Mouse (Mus musculus) bone marrow macrophage, adult 2 months (primary cell): ENCODE data around the gene 5530401A14Rik.

Source experiments
- CTCF ChIP-seq: IDR thresholded peaks from 2 replicates; pipeline ENCODE4 v1.5.1; 2012; ENCODE audit warnings: low read depth, mild to moderate bottlenecking, low read length, moderate library complexity
- POLR2A ChIP-seq: IDR thresholded peaks from 2 replicates; pipeline ENCODE4 v1.6.1; 2012; ENCODE audit warnings: mild to moderate bottlenecking, low read depth, low read length, borderline replicate concordance

DNA sequence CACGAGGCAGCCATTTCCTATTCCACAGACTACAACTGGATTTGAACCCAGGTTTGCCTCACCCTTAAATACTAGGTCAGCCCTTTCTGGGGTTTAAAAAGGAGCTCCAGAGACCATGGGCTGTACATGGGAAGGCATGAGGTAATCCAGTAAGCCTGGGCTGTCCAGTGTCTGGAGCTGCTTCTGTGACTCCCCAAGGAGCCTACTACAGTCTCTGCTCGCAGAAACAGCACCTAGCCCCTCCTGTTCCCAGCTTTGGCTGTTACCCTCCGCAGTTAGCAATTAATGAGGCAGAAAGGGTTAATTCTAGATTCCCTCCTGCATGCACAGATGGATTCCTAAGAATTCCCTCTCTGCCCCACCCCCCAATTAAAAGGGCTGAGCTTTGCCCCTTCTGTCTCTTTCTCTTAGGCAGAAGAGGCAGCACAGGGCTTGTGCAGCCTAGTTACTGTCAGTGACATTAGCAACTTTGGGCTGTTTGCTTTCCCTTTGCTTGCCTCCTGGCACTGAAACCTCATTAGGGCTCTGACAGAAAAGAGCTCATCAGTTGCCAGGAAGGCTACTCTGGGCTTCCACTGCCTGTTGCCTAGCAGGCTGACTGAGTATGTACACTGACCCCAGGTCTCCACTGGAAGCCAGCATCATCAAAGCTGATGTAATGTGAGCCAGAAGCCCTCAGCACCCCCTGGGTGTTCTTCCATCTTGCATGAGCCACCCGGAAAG is at the start of gene 5530401A14Rik:
- TF ChIP-seq CTCF (no peak), POLR2A (no peak)
